Mouse (Mus musculus) testis, adult 2 months (tissue): Measurements from ENCODE around the gene Hemgn.

Source experiments
- CTCF ChIP-seq: fragments of 200-500 bp; IDR thresholded peaks from 2 replicates; pipeline ENCODE4 v1.5.1; 2012; ENCODE audit warnings: low read depth, mild to moderate bottlenecking, inconsistent platforms, low read length, moderate library complexity; ENCODE audit not compliant: control insufficient read depth, insufficient read depth, insufficient replicate concordance
- POLR2A ChIP-seq: fragments of 200-500 bp; IDR thresholded peaks from 2 replicates; pipeline ENCODE4 v1.6.1; 2012; ENCODE audit warnings: low read depth, mild to moderate bottlenecking, inconsistent platforms, low read length, moderate library complexity; ENCODE audit not compliant: control insufficient read depth

- TF ChIP-seq CTCF (no peak), POLR2A (no peak)
These were observed 43.5 kb upstream of the Hemgn start for GRCm38 (mm10) chr4:46456762-46457161.
